Mouse (Mus musculus) left cerebral cortex, postnatal 25 days (tissue): ENCODE data around the gene Enthd1. TPM values are rescaled to one million over a fixed set of nuclear protein-coding genes. Genes with fewer than 3 reads are reported as not detected.

ENCODE experiments used
- DNase-seq, 2 experiments: peaks; one replicate each; pipeline ENCODE4 v3.0.0; 2022; ENCODE audit warnings: low spot score in 2 of 2, mixed read lengths in 1 of 2
- intact Hi-C: fragments of 180-260 bp; cut with DNase I; formaldehyde crosslinking; loops from one replicate; pipeline ENCODE4 v1.15.1; 2025
- total RNA-seq, 2 experiments: library from RNA; stranded (reverse); gene quantifications; 2 replicates each; pipeline ENCODE4 v1.2.3; 2021

Enthd1 gene
- total RNA-seq, 2 experiments from 2014 or later, result not detected

DNA sequence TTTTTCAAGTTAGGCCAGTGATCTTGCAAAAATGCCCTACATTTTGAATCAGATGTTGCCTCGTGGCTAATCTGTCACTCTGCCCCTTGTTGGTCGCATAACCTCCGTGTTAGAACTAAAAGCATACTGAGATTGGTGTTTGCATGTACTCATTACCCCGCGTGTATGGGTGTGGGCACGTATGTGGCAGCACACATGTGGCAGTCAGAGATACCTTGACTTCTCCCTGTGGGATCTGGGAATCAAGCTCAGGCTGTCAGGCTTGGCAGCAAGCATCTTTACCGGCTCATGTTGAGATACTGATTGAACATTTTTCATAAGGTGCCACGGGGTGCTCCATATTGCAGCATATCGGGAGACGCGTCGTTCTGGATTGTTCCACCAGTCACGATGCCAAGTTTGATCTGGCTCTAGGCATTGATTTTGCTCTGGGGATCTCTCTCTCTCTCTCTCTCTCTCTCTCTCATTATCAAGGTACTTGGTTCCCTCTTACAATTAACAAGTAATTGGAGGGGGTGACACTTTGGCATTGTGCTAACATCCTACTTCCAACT is 10.9 kb upstream of the Enthd1 start:
- intact Hi-C loops, result no loop called here
- no peak for DNase-seq

DNA sequence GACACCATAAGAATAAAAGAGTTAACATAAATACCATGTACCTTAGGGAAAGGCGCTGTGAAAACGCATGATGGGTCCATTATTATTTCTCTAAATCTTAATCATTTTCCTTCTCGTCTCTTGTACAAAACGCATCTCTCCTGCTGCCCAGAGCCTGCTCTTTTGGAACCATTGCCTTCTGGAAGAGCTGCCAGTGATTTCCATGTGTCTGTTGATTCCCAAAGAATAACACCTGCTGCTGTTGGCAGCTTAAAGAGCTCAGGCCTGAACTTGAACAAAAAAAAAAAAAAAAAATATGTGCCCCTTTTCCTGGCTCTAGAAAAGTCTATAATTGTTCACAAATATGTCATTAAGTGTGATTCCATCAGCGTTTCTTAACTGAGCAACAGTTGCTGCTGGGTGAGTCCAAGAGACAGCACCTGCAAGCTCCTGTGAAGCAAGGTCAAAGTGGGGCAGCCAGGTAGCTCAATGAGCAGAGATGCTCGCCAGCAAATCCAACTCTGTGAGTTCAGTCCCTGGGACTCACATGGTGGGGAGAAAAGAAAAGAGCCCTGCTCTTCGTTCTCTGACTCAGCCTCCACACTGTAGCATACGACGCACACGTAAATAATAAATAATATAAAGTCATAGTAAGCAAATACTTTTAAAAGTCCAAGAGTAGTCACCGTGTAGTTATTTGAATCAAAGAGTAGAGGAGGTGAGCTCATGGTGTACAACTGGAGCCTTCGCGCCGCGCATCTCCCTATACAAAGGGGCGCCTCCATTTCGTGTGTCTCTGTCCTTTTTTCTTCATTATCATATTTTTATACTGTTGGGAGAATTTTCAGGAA is 9.5 kb upstream of the Enthd1 start:
- intact Hi-C loops, result no loop called here
- no peak for DNase-seq

DNA sequence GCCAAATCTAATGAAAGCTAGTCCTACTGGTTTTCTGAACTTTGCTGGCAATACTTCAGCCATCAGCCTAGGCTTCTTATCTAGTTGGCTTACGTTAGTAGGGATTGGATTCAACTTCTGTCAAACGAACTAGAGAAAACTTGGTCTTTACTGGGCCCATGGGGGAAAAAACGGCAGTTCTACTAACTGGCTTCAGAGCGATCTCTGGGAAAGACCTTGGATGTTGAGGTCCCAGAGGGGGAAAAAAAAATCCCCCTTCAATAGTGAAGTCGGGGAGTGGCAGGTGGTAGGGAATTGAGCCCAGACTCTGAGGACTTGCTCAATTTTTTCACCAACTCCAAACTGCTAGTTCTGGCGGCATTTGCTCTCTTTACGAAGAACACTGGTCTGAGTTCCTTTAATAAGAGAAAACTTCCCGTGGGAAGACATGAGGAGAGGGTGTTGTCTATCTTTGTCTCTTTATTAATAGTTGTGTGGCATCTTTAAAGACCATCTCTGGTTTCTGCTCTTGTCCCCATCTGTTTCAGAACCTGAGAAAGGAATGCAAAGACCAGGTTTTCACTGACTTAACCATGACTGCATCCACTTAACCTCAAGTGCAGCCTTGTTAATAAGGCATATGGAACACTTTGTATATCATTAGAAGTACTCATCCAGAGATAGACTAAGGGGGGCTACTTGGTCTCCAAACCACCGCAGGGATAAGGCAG is 8.0 kb upstream of the Enthd1 start:
- no peak for DNase-seq
- intact Hi-C loops, result no loop called here

DNA sequence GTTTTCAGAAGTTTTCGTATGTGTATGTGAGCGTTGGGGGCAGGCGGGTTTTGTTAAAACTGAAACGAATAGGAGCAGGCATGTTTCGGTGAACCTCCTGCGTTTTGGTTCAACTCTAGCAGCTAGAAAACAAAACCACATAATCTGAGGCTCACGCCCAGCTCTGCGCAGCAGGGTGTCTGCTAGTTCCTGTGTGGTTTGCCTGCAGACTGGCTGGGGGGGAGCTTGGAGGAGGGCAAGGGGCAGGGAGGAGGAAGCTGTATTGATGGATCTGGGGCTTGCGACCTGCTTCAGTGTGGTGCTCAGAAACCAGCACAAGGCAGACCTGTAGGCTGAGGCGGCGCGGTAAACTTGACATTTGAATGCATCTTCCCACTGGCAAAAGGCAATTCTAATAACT is 7.3 kb upstream of the Enthd1 start, which contains the start of gene Grap2:
Grap2 (plus strand) TSS at position 304 of the 400 bp plus-strand sequence.
- intact Hi-C loops, result no loop called here

DNA sequence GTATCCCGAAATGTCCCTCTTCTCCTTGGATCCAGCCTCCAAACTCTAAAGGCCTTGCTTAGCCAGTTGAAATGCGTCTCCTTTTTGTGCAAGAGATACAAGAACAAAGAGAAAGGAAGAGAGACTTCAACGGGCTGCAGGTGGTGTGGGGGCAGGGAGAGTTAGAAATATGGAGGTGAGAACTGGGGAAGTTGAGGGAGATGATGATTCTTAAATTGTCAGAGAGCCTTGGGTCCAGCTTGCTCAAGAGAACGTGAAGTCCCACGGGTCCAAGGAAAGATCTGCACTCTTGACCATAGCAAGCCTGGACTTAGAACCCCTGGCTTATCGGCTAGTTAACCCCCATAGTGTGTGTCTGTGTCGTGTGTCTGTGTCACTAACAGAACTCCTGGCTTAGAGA is 6.7 kb upstream of the Enthd1 start:
- no peak for DNase-seq
- intact Hi-C loops, result no loop called here

More for the DNA sequence above, 7.3 kb upstream of the Enthd1 start, which contains the start of gene Grap2:
- DNase-seq, result no peak

DNA sequence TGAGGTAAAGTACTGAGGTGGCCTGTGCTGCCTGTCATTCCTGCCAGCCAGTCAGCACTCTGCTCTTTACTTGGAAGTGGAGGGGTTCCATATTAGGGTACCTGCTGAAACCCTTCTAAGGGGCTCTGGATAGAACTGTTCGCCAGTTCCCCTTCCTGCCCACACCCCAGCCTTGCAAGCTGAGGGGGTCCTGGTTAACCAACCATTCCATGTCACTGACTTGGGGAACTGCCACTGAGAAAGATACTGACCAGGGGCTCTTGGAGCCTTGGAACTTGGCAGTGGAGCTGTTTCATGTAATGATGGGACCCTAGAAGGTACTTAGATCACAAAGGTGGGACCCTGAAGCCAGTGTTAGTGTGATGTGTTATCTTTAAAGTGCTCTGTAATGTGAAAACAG is 5.3 kb upstream of the Enthd1 start:
- intact Hi-C loops, result no loop called here
- DNase-seq, result no peak

DNA sequence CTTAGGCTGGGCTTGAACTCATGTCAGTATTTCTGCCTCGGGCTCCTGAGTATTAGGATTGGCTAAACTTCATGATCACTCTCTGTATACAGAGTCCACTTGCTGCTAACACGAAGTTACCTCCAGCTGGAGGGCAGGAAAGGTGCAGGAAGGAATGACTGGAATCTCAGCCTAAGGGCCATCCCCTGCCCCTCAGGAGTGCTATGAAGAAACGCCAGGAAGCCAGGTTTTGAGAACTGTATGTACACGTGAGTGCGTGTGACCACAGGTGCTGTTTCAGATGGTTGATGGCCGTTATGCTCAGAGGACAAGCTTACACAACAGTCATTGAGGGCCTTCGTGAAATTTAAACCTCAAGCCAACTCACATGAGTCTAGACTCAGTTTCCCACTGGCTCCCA is 4.2 kb upstream of the Enthd1 start:
- no peak for DNase-seq
- intact Hi-C loops, result no loop called here

DNA sequence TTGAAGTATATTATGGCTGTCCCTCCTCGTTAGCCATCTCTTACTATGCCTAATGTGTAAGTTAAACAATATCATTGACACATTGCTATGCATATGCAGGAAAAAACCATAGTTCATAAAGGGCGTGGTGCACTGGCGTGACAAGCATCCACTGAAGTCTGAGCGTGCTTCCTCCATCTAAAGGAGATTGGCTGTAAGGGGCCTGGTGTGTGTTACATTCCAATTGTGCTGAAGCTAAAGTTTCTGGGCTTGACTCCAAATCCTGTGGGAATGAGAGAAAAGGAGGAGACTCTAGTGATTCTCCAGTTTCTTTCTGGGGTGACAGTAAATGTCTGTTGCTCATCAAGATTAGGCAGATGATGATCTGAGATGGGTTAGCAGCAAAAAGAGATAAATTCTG is 2.8 kb upstream of the Enthd1 start:
- intact Hi-C loops, result no loop called here
- DNase-seq, result peak in 1 of 2 experiments; percentile 50

DNA sequence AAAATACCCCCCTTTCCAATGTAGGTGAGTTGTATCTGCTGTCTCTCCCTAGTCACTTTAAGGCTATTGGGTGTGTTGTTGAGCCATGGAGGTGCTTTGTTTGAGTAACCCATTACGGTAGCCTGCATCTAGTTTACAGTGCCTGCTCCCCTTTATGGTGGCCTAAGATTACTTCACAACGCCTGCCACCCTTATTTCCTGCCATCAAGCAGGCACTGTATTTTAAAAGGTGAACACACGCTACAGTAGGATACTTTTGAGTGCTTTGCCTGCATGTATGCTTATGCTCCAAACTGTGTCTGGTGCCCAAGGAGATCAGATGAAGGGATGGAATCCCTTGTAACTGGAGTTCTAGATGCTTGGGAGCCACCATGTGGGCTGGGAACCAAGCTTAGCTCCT is 2.2 kb upstream of the Enthd1 start:
- no peak for DNase-seq
- intact Hi-C loops, result no loop called here

DNA sequence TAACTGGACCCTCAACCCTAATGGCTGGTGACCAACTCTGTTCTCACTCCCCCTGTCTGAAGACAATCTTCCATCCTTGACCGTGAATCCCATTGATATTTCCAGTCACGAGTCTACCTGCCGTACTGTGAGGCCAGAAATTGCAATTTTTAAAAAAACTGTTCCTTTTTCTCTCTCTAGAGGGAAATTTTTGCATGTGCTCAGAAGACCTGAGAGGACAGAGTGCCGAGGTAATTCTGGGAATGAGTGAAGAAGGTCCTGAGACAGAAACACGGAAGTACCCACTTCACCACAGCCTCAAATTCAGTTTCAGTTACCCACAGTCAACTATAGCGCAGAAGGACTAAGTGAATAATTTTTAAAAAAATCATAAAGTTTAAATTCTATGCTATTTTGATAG is 1.7 kb upstream of the Enthd1 start:
- no peak for DNase-seq
- intact Hi-C loops, result no loop called here

DNA sequence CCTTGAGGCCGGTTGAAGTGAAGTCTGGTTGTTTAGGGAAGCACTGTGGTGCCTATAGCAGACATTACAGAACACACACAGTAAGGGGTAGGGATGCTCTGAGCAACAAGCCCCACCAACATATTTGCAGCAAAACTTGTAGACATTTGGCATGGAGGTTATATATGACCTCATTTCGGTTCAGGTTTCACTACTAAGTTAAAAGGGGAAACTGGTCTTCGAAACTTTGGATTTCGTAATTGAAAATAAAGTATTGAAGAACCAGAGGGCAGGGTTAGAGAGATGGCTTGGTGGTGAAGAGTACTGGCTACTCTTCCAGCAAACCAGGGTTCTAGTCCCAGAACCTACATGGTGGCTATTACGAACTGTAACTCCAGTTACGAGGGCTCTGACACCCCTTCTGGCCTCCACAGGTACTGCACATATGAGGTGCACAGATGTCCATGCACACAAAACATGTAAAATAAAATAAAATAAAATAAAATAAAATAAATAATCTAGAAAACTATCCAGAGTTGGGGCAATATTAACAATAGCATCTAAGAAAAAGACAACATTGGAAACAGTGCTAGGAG is 1.2 kb downstream of the Enthd1 start:
- no peak for DNase-seq
- intact Hi-C loops, result no loop called here

DNA sequence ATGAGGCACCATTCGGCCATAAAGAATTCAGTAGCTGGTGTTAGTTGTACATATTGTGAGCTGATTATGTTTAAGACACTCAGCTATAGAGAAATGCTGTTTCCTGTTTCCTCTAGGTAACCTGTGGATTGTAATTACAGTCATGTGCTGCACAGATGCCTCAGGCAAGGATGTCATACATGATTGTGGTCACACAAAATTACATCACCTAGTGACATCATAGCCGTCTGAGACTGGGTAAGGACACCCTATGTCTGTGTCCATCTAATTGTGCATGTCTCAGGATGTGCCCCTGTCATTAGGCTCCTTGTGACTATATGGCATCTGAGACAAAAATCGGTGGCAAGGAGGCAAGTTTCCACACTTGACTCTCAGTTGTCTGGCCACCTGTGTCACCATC is 2.5 kb downstream of the Enthd1 start:
- intact Hi-C loops, result no loop called here

DNA sequence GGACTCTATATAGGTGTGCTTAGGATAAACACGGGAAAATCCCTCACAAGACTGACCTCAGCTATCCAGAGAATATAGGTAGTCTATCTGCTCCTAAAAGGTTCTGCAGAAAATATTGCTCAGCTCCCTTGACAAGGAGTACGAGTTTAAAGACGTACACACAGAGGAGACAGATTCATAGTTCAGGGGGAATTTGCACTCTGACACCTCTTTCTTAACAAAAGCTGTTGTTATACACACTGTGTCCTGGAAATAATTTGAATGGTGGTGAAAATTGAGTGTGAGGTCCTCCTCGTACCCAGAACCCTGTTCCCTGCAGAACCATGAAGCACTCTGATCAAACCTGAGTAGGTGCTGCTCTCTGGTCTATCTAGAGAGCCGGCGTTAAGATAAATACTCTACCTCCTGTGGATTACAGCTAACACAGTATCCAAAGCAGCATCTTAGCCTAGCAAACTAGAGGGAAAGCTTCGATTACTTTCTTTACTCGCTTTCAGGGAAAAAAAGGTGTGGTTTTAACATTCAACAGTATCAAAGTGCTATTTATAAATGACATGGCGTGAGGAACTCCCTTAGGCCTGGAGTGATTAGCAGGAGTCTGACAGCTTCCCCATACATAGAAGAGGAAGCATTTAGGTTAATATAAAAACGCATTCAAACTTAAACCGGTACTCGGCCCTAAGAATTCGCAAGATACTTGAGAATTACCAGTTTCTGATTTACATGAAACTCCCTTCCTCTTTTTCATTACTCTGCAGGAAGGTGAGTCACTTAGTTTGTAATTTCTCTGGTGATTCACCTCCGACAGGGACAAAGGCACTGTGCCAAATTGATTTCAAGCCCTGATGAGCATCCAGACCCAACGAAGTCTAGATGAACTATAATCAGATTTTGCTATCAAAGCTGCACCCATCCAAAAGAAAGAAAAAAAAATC is 4.0 kb downstream of the Enthd1 start:
- intact Hi-C loops, result no loop called here
- DNase-seq, result no peak

More for the DNA sequence above, 2.5 kb downstream of the Enthd1 start:
- no peak for DNase-seq

DNA sequence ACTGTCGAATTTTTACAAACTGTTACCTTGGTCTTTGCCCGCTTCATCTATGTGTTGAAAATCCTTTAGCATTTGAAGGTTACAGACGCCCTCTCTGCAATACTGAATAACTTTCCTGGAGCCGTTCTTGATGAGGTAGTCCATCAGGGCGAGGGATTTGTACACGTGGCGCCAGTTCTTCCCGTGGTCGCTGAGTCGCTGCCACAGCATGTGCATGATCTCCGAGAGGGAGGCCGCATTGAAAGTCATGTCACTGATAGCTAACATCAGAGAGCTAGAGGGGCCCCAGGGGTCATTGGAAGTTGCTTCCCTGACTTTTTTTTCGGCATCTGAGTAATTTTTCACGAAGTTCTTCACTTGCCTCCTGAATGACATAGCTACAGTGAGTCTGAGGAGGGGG is 5.0 kb downstream of the Enthd1 start:
- no peak for DNase-seq

DNA sequence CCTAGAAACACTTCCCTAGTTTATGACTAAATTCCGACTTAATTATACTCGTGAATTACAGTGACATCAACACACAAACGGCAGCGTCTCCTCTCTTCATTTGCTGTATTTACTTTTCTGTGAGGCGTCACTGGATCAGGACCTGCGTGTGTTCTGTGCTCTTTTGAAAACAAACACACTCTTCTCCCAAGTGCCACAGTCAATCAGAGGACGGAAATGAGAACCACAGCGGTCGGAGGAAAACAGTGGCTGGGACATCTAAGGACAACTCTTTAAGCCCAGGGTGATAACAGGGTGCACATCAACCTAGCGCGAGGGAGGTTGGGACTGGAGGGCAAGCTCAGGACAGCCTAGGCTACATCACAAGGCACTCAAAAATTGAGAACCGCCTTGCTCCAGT is 5.4 kb downstream of the Enthd1 start:
- DNase-seq, result no peak
- intact Hi-C loops, result no loop called here

More for the DNA sequence above, 5.0 kb downstream of the Enthd1 start:
- intact Hi-C loops, result no loop called here

DNA sequence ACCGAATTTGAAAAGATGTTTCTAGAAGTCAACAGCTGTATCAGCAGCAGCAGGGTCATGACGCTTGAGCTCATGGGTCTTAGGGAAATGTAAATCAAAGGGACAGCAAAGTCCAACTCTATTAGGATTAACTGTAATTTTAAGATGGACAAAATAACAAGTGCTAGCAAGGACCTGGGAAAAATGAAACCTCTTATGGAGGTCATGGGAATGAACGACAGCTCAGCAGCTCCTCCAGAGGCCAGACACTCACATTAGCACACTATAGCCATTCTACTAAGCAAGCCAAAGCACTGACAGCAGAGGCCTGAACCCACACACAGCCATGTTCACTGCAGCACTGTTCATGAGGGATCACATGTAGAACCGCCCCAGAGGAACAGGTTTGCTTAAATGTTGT is 7.2 kb downstream of the Enthd1 start:
- intact Hi-C loops, result no loop called here
- no peak for DNase-seq

DNA sequence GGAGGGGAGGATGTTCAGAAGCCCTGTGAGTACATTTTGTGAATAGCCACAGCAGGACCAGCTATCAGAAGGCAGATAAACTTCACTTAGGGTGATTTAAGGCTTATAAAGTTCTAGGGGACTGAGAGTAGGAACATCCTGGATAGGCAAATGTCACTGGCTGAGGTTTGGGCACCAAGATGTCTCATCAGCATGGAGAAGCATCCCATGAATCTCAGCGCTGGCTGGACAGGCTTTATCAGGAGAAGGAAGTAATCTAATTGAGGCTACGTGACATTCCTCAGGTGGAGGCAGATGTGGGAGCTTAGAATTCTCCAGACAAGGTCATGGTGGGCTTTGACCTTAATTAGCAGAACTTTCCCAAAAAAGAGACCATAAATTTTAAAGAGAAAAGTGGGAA is 8.9 kb downstream of the Enthd1 start:
- intact Hi-C loops, result no loop called here
- DNase-seq, result no peak

DNA sequence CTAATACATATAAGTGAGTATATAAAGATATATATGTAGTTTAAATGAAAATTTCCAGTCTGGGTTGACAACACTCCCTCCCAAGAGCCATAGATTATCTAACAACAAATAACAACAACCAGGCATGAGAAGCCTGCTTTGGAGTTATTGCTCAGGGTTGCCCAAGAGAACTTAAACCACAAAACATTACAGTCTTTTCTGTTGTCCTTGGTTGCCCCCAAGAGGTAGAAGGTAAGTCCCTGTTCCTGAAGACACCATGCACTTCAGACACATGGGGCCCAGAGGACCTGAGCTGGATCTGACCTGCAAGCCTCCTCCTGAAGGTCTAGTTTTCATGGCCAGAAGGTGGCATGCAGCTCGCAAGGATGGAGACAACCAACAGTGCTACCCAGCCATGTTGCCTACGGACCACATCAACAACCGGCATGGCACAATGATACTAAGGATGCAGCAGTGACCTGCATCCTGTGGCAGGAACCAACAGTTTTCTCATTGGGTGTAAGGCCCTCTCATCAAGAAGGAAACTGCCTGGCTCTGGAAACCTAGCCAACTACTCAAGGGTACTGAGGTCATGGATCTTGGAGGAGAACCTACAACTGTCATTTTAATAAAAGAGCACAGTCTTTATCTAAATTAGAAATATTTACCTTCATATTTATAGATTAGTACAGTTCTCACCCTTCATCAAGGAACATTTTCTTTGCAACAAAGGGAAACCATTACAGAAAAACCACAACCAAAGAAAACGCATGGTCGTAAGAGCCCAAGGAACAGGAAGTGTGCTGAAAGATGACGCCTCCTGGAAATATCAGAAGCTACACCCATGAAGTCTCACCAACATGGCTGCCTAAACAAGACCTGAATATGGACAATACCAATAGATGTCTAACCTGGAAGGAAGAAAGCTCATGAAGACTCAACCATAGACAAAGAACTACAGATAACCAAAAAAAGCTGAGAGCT is 9.8 kb downstream of the Enthd1 start:
- no peak for DNase-seq
- intact Hi-C loops, result no loop called here
